Comparison of ENCODE assay signal across 16 mouse cellular contexts in the genomic region with DNA sequence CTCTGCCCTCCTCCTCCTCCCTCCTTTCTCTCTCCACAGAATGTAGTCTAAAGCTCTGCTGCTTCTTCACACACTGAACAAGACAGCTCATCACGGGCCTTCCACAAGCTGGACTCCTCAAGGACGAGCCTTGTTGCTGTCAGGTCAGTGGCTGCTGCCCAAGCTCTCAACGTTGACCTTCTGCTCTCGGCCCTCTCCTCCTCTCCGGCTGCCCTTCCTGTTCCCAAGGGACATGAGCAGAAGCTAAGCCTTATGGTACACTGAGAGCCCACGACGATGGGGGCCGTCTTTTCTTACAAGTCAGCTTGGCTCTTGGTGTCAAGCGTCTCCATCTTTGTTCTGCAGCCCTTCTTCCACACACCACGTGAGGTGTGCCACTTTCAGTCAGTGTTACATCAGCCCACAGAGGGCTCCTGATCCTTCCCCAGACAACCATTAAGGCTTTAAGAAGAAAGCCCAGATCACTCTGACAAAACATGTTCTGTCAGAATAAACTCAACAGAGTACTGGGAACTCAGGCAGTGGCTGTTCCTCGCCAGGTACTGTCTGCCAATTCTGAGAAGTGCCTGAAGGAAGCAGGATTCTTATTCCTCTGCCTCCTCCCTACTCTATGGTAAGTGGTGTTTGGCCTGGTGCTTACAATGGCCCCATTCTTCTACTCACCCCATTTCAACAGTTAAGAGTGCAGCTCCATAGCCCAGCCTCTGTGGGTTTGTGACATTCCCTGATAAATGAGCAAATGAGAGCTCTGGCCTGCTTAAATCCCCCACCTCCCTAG. TPM values are rescaled to one million over a fixed set of nuclear protein-coding genes. Genes with fewer than 3 reads are reported as not detected.
DNase-seq lines count a peak whose midpoint lies in the region; ATAC-seq and TF ChIP-seq lines count a peak whose summit lies in the region.
"Had no signal": no experiment of that assay in that cellular context is flagged by ENCODE, and none has a peak within 500 bp of the region (broad histone marks: within the 10 kb centered on the region; RNA-seq: fewer than 3 reads in every experiment).

No protein-coding gene starts in this region.

- no peak for TF ChIP-seq CTCF in lung, adult 2 months (IDR thresholded peaks at IDR 0.05; ENCODE audit: insufficient read depth, low read length)
- TF ChIP-seq CTCF in layer of hippocampus, adult 2 months (conservative IDR thresholded peaks at IDR 0.05), result no peak

- DNase-seq in lung, adult 2 months, result no peak
- peak; percentile 54 for DNase-seq in NIH3T3 (ENCODE audit: low read depth)
- DNase-seq in adrenal gland, postnatal 25 days, result peak; percentile 42
- DNase-seq in gastrocnemius, adult 18-20 months (ENCODE audit: low spot score), result no peak
- no peak for DNase-seq in layer of hippocampus, adult 2 months (ENCODE audit: low spot score in 2 of 2)
- DNase-seq: cerebellum, postnatal 25 days; heart, postnatal 36 days; right cerebral cortex, postnatal 4 days; thymus, adult 2 months had no signal

- peak overlapping the region; percentile 29 to 30; a peak in 2 of 4 replicates for H3K27ac ChIP-seq in heart, embryonic 14.5 days (replicated peaks in 1 of 2; ENCODE audit: control insufficient read depth in 1 of 2, insufficient read depth in 1 of 2, low read depth in 2 of 2, low read length in 2 of 2)
- no peak overlapping the region for H3K27ac ChIP-seq in heart, embryonic 12.5 days (ENCODE audit: poor library complexity, severe bottlenecking)
- H3K27ac ChIP-seq in lung, embryonic 15.5 days, result peak overlapping the region; percentile 55
- no peak overlapping the region for H3K27ac ChIP-seq in layer of hippocampus, adult 2 months
- H3K27ac ChIP-seq: intestine, embryonic 15.5 days; kidney, embryonic 15.5 days; left cerebral cortex, adult 2 months; midbrain, embryonic 15.5 days had no signal

- peaks cover 15 to 30% of the 10 kb centered on the region in 2 experiments for H3K4me1 ChIP-seq in heart, embryonic 14.5 days (ENCODE audit: control insufficient read depth in 2 of 2, insufficient read depth in 2 of 2, low read length in 2 of 2)
- peaks cover 26% of the 10 kb centered on the region for H3K4me1 ChIP-seq in heart, embryonic 12.5 days (replicated peaks)
- peaks cover 27% of the 10 kb centered on the region for H3K4me1 ChIP-seq in lung, embryonic 15.5 days
- peaks cover 9% of the 10 kb centered on the region for H3K4me1 ChIP-seq in lung, adult 2 months (ENCODE audit: control insufficient read depth, insufficient read depth, low read length)
- H3K4me1 ChIP-seq: kidney, embryonic 15.5 days; midbrain, embryonic 15.5 days had no signal

- TF ChIP-seq POLR2A in lung, adult 2 months (IDR thresholded peaks at IDR 0.05; ENCODE audit: borderline replicate concordance, extremely low read depth, low read depth, low read length), result no peak

- H3K4me2 ChIP-seq in heart, embryonic 14.5 days (ENCODE audit: low read length), result no peak overlapping the region
- H3K4me2 ChIP-seq in heart, embryonic 12.5 days, result no peak overlapping the region
- no peak overlapping the region for H3K4me2 ChIP-seq in lung, embryonic 15.5 days
- H3K4me2 ChIP-seq: intestine, embryonic 15.5 days; kidney, embryonic 15.5 days; midbrain, embryonic 15.5 days had no signal

- no peaks in the 10 kb centered on the region for H3K27me3 ChIP-seq in heart, embryonic 14.5 days (ENCODE audit: control insufficient read depth, insufficient read depth, low read length)
- no peaks in the 10 kb centered on the region for H3K27me3 ChIP-seq in heart, embryonic 12.5 days (replicated peaks)
- no peaks in the 10 kb centered on the region for H3K27me3 ChIP-seq in lung, embryonic 15.5 days
- H3K27me3 ChIP-seq: intestine, embryonic 15.5 days; kidney, embryonic 15.5 days; midbrain, embryonic 15.5 days had no signal

- ATAC-seq in heart, embryonic 14.5 days (ENCODE audit: insufficient number of reproducible peaks, insufficient read depth, low FRiP score, low read depth), result no peak
- ATAC-seq in heart, embryonic 12.5 days (ENCODE audit: insufficient number of reproducible peaks, low FRiP score), result no peak
- ATAC-seq in lung, embryonic 15.5 days (ENCODE audit: borderline replicate concordance, extremely low read depth, low FRiP score, low TSS enrichment), result no peak
- ATAC-seq: midbrain, embryonic 15.5 days had no signal

- H3K9ac ChIP-seq in heart, embryonic 14.5 days (ENCODE audit: low read length), result no peak overlapping the region
- H3K9ac ChIP-seq in heart, embryonic 12.5 days, result no peak overlapping the region
- no peak overlapping the region for H3K9ac ChIP-seq in lung, embryonic 15.5 days
- H3K9ac ChIP-seq: intestine, embryonic 15.5 days; kidney, embryonic 15.5 days; midbrain, embryonic 15.5 days had no signal

- H3K9me3 ChIP-seq in heart, embryonic 14.5 days (ENCODE audit: control insufficient read depth, low read length), result no peaks in the 10 kb centered on the region
- no peaks in the 10 kb centered on the region for H3K9me3 ChIP-seq in heart, embryonic 12.5 days (replicated peaks)
- no peaks in the 10 kb centered on the region for H3K9me3 ChIP-seq in lung, embryonic 15.5 days
- H3K9me3 ChIP-seq: intestine, embryonic 15.5 days; kidney, embryonic 15.5 days; midbrain, embryonic 15.5 days had no signal

- no peaks in the 10 kb centered on the region for H3K36me3 ChIP-seq in heart, embryonic 14.5 days (ENCODE audit: control insufficient read depth, insufficient read depth, low read length)
- no peaks in the 10 kb centered on the region for H3K36me3 ChIP-seq in heart, embryonic 12.5 days
- no peaks in the 10 kb centered on the region for H3K36me3 ChIP-seq in lung, embryonic 15.5 days
- H3K36me3 ChIP-seq: intestine, embryonic 15.5 days; kidney, embryonic 15.5 days; midbrain, embryonic 15.5 days had no signal

- whole genome bisulfite sequencing in heart, embryonic 14.5 days, result 71% methylated on average over 11 of the region's 11 CpGs
- WGBS in heart, embryonic 12.5 days, result 66% methylated on average over 11 of the region's 11 CpGs
- WGBS in lung, embryonic 15.5 days, result 52% methylated on average over 11 of the region's 11 CpGs
- 59% methylated on average over 11 of the region's 11 CpGs for WGBS in lung, adult 2 months

- no peak overlapping the region for H3K4me3 ChIP-seq in heart, embryonic 14.5 days (ENCODE audit: control insufficient read depth in 1 of 2, insufficient read depth in 1 of 2, low read depth in 1 of 2, low read length in 2 of 2)
- no peak overlapping the region for H3K4me3 ChIP-seq in heart, embryonic 12.5 days
- no peak overlapping the region for H3K4me3 ChIP-seq in lung, embryonic 15.5 days
- no peak overlapping the region for H3K4me3 ChIP-seq in lung, adult 2 months (replicated peaks; ENCODE audit: extremely low read depth, low read depth, low read length)
- H3K4me3 ChIP-seq in layer of hippocampus, adult 2 months, result no peak overlapping the region
- H3K4me3 ChIP-seq: intestine, embryonic 15.5 days; kidney, embryonic 15.5 days; left cerebral cortex, adult 2 months; midbrain, embryonic 15.5 days had no signal

RNA-seq across cellular contexts. Expression of gene Plin2, which starts 15.6 kb away (rescaled TPM):
- 68.0 and 70.2 TPM in 2 replicates for polyA plus RNA-seq in heart, embryonic 14.5 days (2014; fragmentation: Nextera tagmentation; extraction: Ambion mirVana)
- polyA plus RNA-seq in heart, embryonic 12.5 days (2016; fragmentation: Nextera tagmentation; extraction: Ambion mirVana), result 54.1 and 59.3 TPM in 2 replicates
- polyA plus RNA-seq in lung, embryonic 15.5 days (2015; fragmentation: Nextera tagmentation; extraction: Ambion mirVana), result 124 and 134 TPM in 2 replicates
- polyA plus RNA-seq in lung, adult 2 months (2012; rRNA removed), result 165 and 207 TPM in 2 replicates
- total RNA-seq in adrenal gland, postnatal 25 days (2021), result 318 and 341 TPM in 2 replicates
- 10 to 100 TPM; 59.8 to 66.3 TPM for total RNA-seq in gastrocnemius, adult 18-20 months (2021)
- 10 to 100 TPM; 10.8 to 13.6 TPM for total RNA-seq in layer of hippocampus, adult 2 months (2021)

Comparison
In these comparisons a context has a peak if more than half of its experiments do, and no peak if none do; other contexts are left out.
1. H3K27ac ChIP-seq: peak in heart, embryonic 14.5 days (2 of 2) and lung, embryonic 15.5 days (single experiment); none in heart, embryonic 12.5 days (single experiment) and layer of hippocampus, adult 2 months (single experiment).
2. DNase-seq: peak in NIH3T3 (single experiment) and adrenal gland, postnatal 25 days (single experiment); none in lung, adult 2 months (single experiment), gastrocnemius, adult 18-20 months (single experiment) and layer of hippocampus, adult 2 months (0 of 2).